ENCODE assay signal across 8 mouse cellular contexts in genomic region chr1:121419084-121419483, GRCm38 (mm10). TPM values are rescaled to one million over a fixed set of nuclear protein-coding genes. Genes with fewer than 3 reads are reported as not detected.
DNase-seq lines count a peak whose midpoint lies in the region; ATAC-seq and TF ChIP-seq lines count a peak whose summit lies in the region.

No protein-coding gene starts in this region.

- no peak overlapping the region for H3K4me2 ChIP-seq in midbrain, embryonic 14.5 days (ENCODE audit: low read length)
- no peak overlapping the region for H3K4me2 ChIP-seq in midbrain, embryonic 13.5 days (replicated peaks)

- H3K9ac ChIP-seq in heart, adult 2 months (ENCODE audit: low read depth, low read length) = no peak overlapping the region
- H3K9ac ChIP-seq in midbrain, embryonic 14.5 days (replicated peaks; ENCODE audit: low read length) = no peak overlapping the region
- no peak overlapping the region for H3K9ac ChIP-seq in midbrain, embryonic 13.5 days (replicated peaks)

- intact Hi-C loops in heart, adult 2 months (cut with DNase I) = loop anchor here (5.0 kb wide), 1 partner anchor 832 kb away; no protein-coding TSS in a partner anchor
- intact Hi-C loops in heart, postnatal 10 days (cut with DNase I) = loop anchor here (5.0 kb wide), 1 partner anchor 832 kb away; no protein-coding TSS in a partner anchor

- no peak overlapping the region for H3K27ac ChIP-seq in heart, adult 2 months
- no peak overlapping the region for H3K27ac ChIP-seq in midbrain, embryonic 14.5 days (replicated peaks; ENCODE audit: low read depth, low read length)
- no peak overlapping the region for H3K27ac ChIP-seq in midbrain, embryonic 13.5 days

- H3K27me3 ChIP-seq in heart, adult 2 months (ENCODE audit: control insufficient read depth, insufficient read depth, low read length) = no peaks in the 10 kb centered on the region
- H3K27me3 ChIP-seq in midbrain, embryonic 14.5 days (ENCODE audit: control insufficient read depth, insufficient read depth, low read length) = no peaks in the 10 kb centered on the region
- H3K27me3 ChIP-seq in midbrain, embryonic 13.5 days = no peaks in the 10 kb centered on the region

- no peaks in the 10 kb centered on the region for H3K36me3 ChIP-seq in heart, adult 2 months (ENCODE audit: control insufficient read depth, insufficient read depth, low read length)
- H3K36me3 ChIP-seq in midbrain, embryonic 14.5 days (ENCODE audit: control insufficient read depth, insufficient read depth, low read length) = no peaks in the 10 kb centered on the region
- H3K36me3 ChIP-seq in midbrain, embryonic 13.5 days = no peaks in the 10 kb centered on the region

- H3K4me3 ChIP-seq in heart, adult 2 months = no peak overlapping the region
- no peak overlapping the region for H3K4me3 ChIP-seq in midbrain, embryonic 14.5 days (replicated peaks; ENCODE audit: low read depth, low read length)
- H3K4me3 ChIP-seq in midbrain, embryonic 13.5 days (replicated peaks) = no peak overlapping the region

- no peaks in the 10 kb centered on the region for H3K79me2 ChIP-seq in heart, adult 2 months (replicated peaks; ENCODE audit: control insufficient read depth, insufficient read depth, low read length)

- TF ChIP-seq POLR2A in heart, adult 2 months (IDR thresholded peaks at IDR 0.05; ENCODE audit: insufficient read depth, low read depth, low read length) = no peak
- TF ChIP-seq POLR2A in brain, embryonic 14.5 days (IDR thresholded peaks at IDR 0.05; ENCODE audit: borderline replicate concordance, extremely low read depth, insufficient read depth, insufficient read length, poor library complexity, severe bottlenecking) = no peak

- WGBS in heart, adult 2 months = 33% methylated on average over 4 of the region's 4 CpGs
- 36% methylated on average over 4 of the region's 4 CpGs for WGBS in midbrain, embryonic 14.5 days
- 28% methylated on average over 4 of the region's 4 CpGs for WGBS in midbrain, embryonic 13.5 days

- ATAC-seq in midbrain, embryonic 14.5 days (ENCODE audit: low FRiP score, low TSS enrichment) = no peak; the same call in 1 of the 2 replicates
- ATAC-seq in midbrain, embryonic 13.5 days = no peak
- no peak for ATAC-seq in megakaryocyte, adult 5-6 weeks (ENCODE audit: poor library complexity, severe bottlenecking)

- TF ChIP-seq EP300 in heart, adult 2 months (IDR thresholded peaks at IDR 0.05; ENCODE audit: insufficient read depth, low read depth, low read length) = no peak

- H3K9me3 ChIP-seq in midbrain, embryonic 14.5 days (ENCODE audit: control insufficient read depth, low read length) = no peaks in the 10 kb centered on the region
- no peaks in the 10 kb centered on the region for H3K9me3 ChIP-seq in midbrain, embryonic 13.5 days

- peak; percentile 64 for TF ChIP-seq CTCF in heart, adult 2 months (IDR thresholded peaks at IDR 0.05)
- TF ChIP-seq CTCF in brain, embryonic 14.5 days (IDR thresholded peaks at IDR 0.05; ENCODE audit: borderline replicate concordance, extremely low read depth, insufficient read depth, insufficient read length) = peak; percentile 65; the same call in 1 of the 2 replicates

- no peak for DNase-seq in heart, adult 2 months
- no peak for DNase-seq in heart, postnatal 10 days
- peak; percentile 81 for DNase-seq in midbrain, embryonic 14.5 days
- peak; percentile 45 for DNase-seq in brain, embryonic 14.5 days (ENCODE audit: low read depth)
- DNase-seq in mesoderm, embryonic 11.5 days (ENCODE audit: low read depth, low spot score) = peak; percentile 45
- no peak for DNase-seq in heart, adult 8-10 months (ENCODE audit: low spot score)

- H3K4me1 ChIP-seq in heart, adult 2 months (ENCODE audit: control insufficient read depth, insufficient read depth, low read length) = no peaks in the 10 kb centered on the region
- H3K4me1 ChIP-seq in midbrain, embryonic 14.5 days (ENCODE audit: control insufficient read depth, insufficient read depth, low read length) = no peaks in the 10 kb centered on the region
- H3K4me1 ChIP-seq in midbrain, embryonic 13.5 days (replicated peaks) = no peaks in the 10 kb centered on the region

RNA-seq across cellular contexts. Expression of gene Ccdc93, which starts 11.8 kb away (rescaled TPM):
- 10 to 100 TPM; 14.0 to 15.1 TPM for total RNA-seq in heart, adult 2 months (2021)
- 4.8 and 14.5 TPM in 2 replicates for polyA plus RNA-seq in heart, adult 2 months (2012; rRNA removed)
- total RNA-seq in heart, postnatal 10 days (2021) = 10 to 100 TPM; 16.0 to 16.2 TPM
- 10.6 and 11.5 TPM in 2 replicates for polyA plus RNA-seq in midbrain, embryonic 14.5 days (2014; fragmentation: Nextera tagmentation; extraction: Ambion mirVana)
- 11.4 and 12.2 TPM in 2 replicates for polyA plus RNA-seq in midbrain, embryonic 13.5 days (2015; fragmentation: Nextera tagmentation; extraction: Ambion mirVana)
- 17.0 and 18.7 TPM in 2 replicates for polyA plus RNA-seq in brain, embryonic 14.5 days (2012; rRNA removed)
- 10 to 100 TPM; 12.9 to 16.1 (median 14.4) TPM for total RNA-seq in heart, adult 8-10 months (2022)
- 9.4 and 11.5 TPM in 2 replicates for total RNA-seq in megakaryocyte, adult 5-6 weeks (2015)
- total RNA-seq in megakaryocyte, adult 5-6 weeks (2017) = 18.9 and 19.3 TPM in 2 replicates

Comparison
In these comparisons a context has a peak if more than half of its experiments do, and no peak if none do; other contexts are left out.
1. DNase-seq: peak in midbrain, embryonic 14.5 days (single experiment), brain, embryonic 14.5 days (single experiment) and mesoderm, embryonic 11.5 days (single experiment); none in heart, adult 2 months (0 of 2), heart, postnatal 10 days (0 of 2) and heart, adult 8-10 months (single experiment).